Mouse (Mus musculus): Measurements from ENCODE around the gene Tecta. TPM values are rescaled to one million over a fixed set of nuclear protein-coding genes. Genes with fewer than 3 reads are reported as not detected.

Gene Tecta
- polyA plus RNA-seq (2012; rRNA removed), result 0.01 and 0.04 TPM in 2 replicates

GRCm38 (mm10) chr9:42399829-42400228 lies at the start of gene Tecta:
TSS of gene Tecta (minus strand) at chr9:42399929.
- no peaks in the 10 kb centered on the region for H3K36me3 ChIP-seq (ENCODE audit: control insufficient read depth, insufficient read depth, low read length)
- H3K27me3 ChIP-seq (ENCODE audit: control insufficient read depth, insufficient read depth, low read length), result no peaks in the 10 kb centered on the region
- H3K27ac ChIP-seq (ENCODE audit: insufficient read depth, low read length), result no peak within 1 kb of the TSS
- TF ChIP-seq POLR2A (IDR thresholded peaks at IDR 0.05; ENCODE audit: low read depth, low read length) (no peak), CTCF (IDR thresholded peaks at IDR 0.05; ENCODE audit: extremely low read depth, insufficient read depth, insufficient read length, insufficient replicate concordance) (no peak)
- 75% methylated on average over 6 of the region's 6 CpGs for WGBS
- no peak for DNase-seq (ENCODE audit: low read depth in 1 of 2, low spot score in 2 of 2)
- H3K4me3 ChIP-seq (ENCODE audit: extremely low read depth, insufficient read depth, insufficient read length), result no peak within 1 kb of the TSS
- H3K4me1 ChIP-seq (ENCODE audit: control insufficient read depth, insufficient read depth, insufficient read length), result no peaks in the 10 kb centered on the region

GRCm38 (mm10) chr9:42449043-42449442 lies 49.3 kb upstream of the Tecta start:
- Histone ChIP-seq H3K4me3 (ENCODE audit: extremely low read depth, insufficient read depth, insufficient read length) (no peak overlapping the region), H3K27ac (ENCODE audit: insufficient read depth, low read length) (no peak overlapping the region), H3K36me3 (ENCODE audit: control insufficient read depth, insufficient read depth, low read length) (peaks cover 29% of the 10 kb centered on the region), H3K27me3 (ENCODE audit: control insufficient read depth, insufficient read depth, low read length) (no peaks in the 10 kb centered on the region), H3K4me1 (ENCODE audit: control insufficient read depth, insufficient read depth, insufficient read length) (no peaks in the 10 kb centered on the region)
- 95% methylated on average over 6 of the region's 6 CpGs for WGBS
- no peak for DNase-seq (ENCODE audit: low read depth in 1 of 2, low spot score in 2 of 2)
- TF ChIP-seq POLR2A (IDR thresholded peaks at IDR 0.05; ENCODE audit: low read depth, low read length), result no peak
- no peak for TF ChIP-seq CTCF (IDR thresholded peaks at IDR 0.05; ENCODE audit: extremely low read depth, insufficient read depth, insufficient read length, insufficient replicate concordance)

GRCm38 (mm10) chr9:42442100-42442499 lies 42.4 kb upstream of the Tecta start:
- H3K4me3 ChIP-seq (ENCODE audit: extremely low read depth, insufficient read depth, insufficient read length), result no peak overlapping the region
- no peaks in the 10 kb centered on the region for H3K4me1 ChIP-seq (ENCODE audit: control insufficient read depth, insufficient read depth, insufficient read length)
- TF ChIP-seq CTCF (IDR thresholded peaks at IDR 0.05; ENCODE audit: extremely low read depth, insufficient read depth, insufficient read length, insufficient replicate concordance) (no peak), POLR2A (IDR thresholded peaks at IDR 0.05; ENCODE audit: low read depth, low read length) (no peak)
- no peak for DNase-seq (ENCODE audit: low read depth in 1 of 2, low spot score in 2 of 2)
- WGBS, result 94% methylated on average over 8 of the region's 8 CpGs
- no peaks in the 10 kb centered on the region for H3K27me3 ChIP-seq (ENCODE audit: control insufficient read depth, insufficient read depth, low read length)
- no peak overlapping the region for H3K27ac ChIP-seq (ENCODE audit: insufficient read depth, low read length)
- peaks cover 34% of the 10 kb centered on the region for H3K36me3 ChIP-seq (ENCODE audit: control insufficient read depth, insufficient read depth, low read length)

- no peak overlapping the region for H3K4me3 ChIP-seq (ENCODE audit: extremely low read depth, insufficient read depth, insufficient read length)
- no peak for DNase-seq (ENCODE audit: low read depth in 1 of 2, low spot score in 2 of 2)
Measured at GRCm38 (mm10) chr9:42441234-42441633, 41.5 kb upstream of the Tecta start.

GRCm38 (mm10) chr9:42439446-42439845 lies 39.7 kb upstream of the Tecta start:
- Histone ChIP-seq H3K36me3 (ENCODE audit: control insufficient read depth, insufficient read depth, low read length) (peaks cover 36% of the 10 kb centered on the region), H3K4me1 (ENCODE audit: control insufficient read depth, insufficient read depth, insufficient read length) (no peaks in the 10 kb centered on the region), H3K27ac (ENCODE audit: insufficient read depth, low read length) (no peak overlapping the region), H3K27me3 (ENCODE audit: control insufficient read depth, insufficient read depth, low read length) (no peaks in the 10 kb centered on the region), H3K4me3 (ENCODE audit: extremely low read depth, insufficient read depth, insufficient read length) (no peak overlapping the region)
- no peak for DNase-seq (ENCODE audit: low read depth in 1 of 2, low spot score in 2 of 2)
- 92% methylated on average over 4 of the region's 4 CpGs for WGBS
- TF ChIP-seq CTCF (IDR thresholded peaks at IDR 0.05; ENCODE audit: extremely low read depth, insufficient read depth, insufficient read length, insufficient replicate concordance) (no peak), POLR2A (IDR thresholded peaks at IDR 0.05; ENCODE audit: low read depth, low read length) (no peak)

More at GRCm38 (mm10) chr9:42441234-42441633, 41.5 kb upstream of the Tecta start:
- whole genome bisulfite sequencing, result 98% methylated on average over 2 of the region's 2 CpGs
- Histone ChIP-seq H3K27ac (ENCODE audit: insufficient read depth, low read length) (no peak overlapping the region), H3K4me1 (ENCODE audit: control insufficient read depth, insufficient read depth, insufficient read length) (no peaks in the 10 kb centered on the region), H3K36me3 (ENCODE audit: control insufficient read depth, insufficient read depth, low read length) (peaks cover 40% of the 10 kb centered on the region), H3K27me3 (ENCODE audit: control insufficient read depth, insufficient read depth, low read length) (no peaks in the 10 kb centered on the region)
- TF ChIP-seq CTCF (IDR thresholded peaks at IDR 0.05; ENCODE audit: extremely low read depth, insufficient read depth, insufficient read length, insufficient replicate concordance) (no peak), POLR2A (IDR thresholded peaks at IDR 0.05; ENCODE audit: low read depth, low read length) (no peak)

GRCm38 (mm10) chr9:42432155-42432554 lies 32.4 kb upstream of the Tecta start:
- Histone ChIP-seq H3K27ac (ENCODE audit: insufficient read depth, low read length) (no peak overlapping the region), H3K36me3 (ENCODE audit: control insufficient read depth, insufficient read depth, low read length) (peaks cover 17% of the 10 kb centered on the region)
- no peak for DNase-seq (ENCODE audit: low read depth in 1 of 2, low spot score in 2 of 2)

GRCm38 (mm10) chr9:42431606-42432005 lies 31.9 kb upstream of the Tecta start:
- TF ChIP-seq CTCF (IDR thresholded peaks at IDR 0.05; ENCODE audit: extremely low read depth, insufficient read depth, insufficient read length, insufficient replicate concordance) (no peak), POLR2A (IDR thresholded peaks at IDR 0.05; ENCODE audit: low read depth, low read length) (no peak)
- Histone ChIP-seq H3K36me3 (ENCODE audit: control insufficient read depth, insufficient read depth, low read length) (peaks cover 16% of the 10 kb centered on the region), H3K4me3 (ENCODE audit: extremely low read depth, insufficient read depth, insufficient read length) (no peak overlapping the region), H3K27ac (ENCODE audit: insufficient read depth, low read length) (no peak overlapping the region), H3K4me1 (ENCODE audit: control insufficient read depth, insufficient read depth, insufficient read length) (no peaks in the 10 kb centered on the region; the same call in 1 of the 2 replicates), H3K27me3 (ENCODE audit: control insufficient read depth, insufficient read depth, low read length) (no peaks in the 10 kb centered on the region)
- no peak for DNase-seq (ENCODE audit: low read depth in 1 of 2, low spot score in 2 of 2)
- 96% methylated on average over 2 of the region's 2 CpGs for WGBS

More at GRCm38 (mm10) chr9:42432155-42432554, 32.4 kb upstream of the Tecta start:
- TF ChIP-seq POLR2A (IDR thresholded peaks at IDR 0.05; ENCODE audit: low read depth, low read length), result no peak
- no peak for TF ChIP-seq CTCF (IDR thresholded peaks at IDR 0.05; ENCODE audit: extremely low read depth, insufficient read depth, insufficient read length, insufficient replicate concordance)
- Histone ChIP-seq H3K4me1 (ENCODE audit: control insufficient read depth, insufficient read depth, insufficient read length) (no peaks in the 10 kb centered on the region; the same call in 1 of the 2 replicates), H3K4me3 (ENCODE audit: extremely low read depth, insufficient read depth, insufficient read length) (no peak overlapping the region), H3K27me3 (ENCODE audit: control insufficient read depth, insufficient read depth, low read length) (no peaks in the 10 kb centered on the region)
- WGBS, result 97% methylated on average over 2 of the region's 2 CpGs
